Mouse (Mus musculus) mouse trophoblast stem cell (cell line): ENCODE results near the gene Phf10.
"Not testable (repeated sequence)": the region's sequence is repeated elsewhere in the genome, so short reads cannot be mapped to it uniquely, and the experiment has no call there.

Experiments used
- in situ Hi-C, 2 experiments: fragments of 300-500 bp; cut with MseI, MboI; formaldehyde crosslinking; loops; 2 replicates in 1 of 2; 3 replicates in 1 of 2; pipeline ENCODE4 v1.15.1; 2025

The Phf10 gene

GRCm38 (mm10) chr17:14943009-14943728 is 17.9 kb downstream of the Phf10 start, which contains the start of the genes Wdr27 and 1600012H06Rik:
TSS of gene Wdr27 (minus strand) at chr17:14943158.
TSS of gene 1600012H06Rik (plus strand) at chr17:14943184.
- in situ Hi-C loops, result no loop called here

- in situ Hi-C loops, result not testable (repeated sequence)
Measured at GRCm38 (mm10) chr17:14942181-14942580, 18.9 kb downstream of the Phf10 start.

- in situ Hi-C loops, result no loop called here
Measured at GRCm38 (mm10) chr17:14935841-14936605, 25.1 kb downstream of the Phf10 start.

DNA sequence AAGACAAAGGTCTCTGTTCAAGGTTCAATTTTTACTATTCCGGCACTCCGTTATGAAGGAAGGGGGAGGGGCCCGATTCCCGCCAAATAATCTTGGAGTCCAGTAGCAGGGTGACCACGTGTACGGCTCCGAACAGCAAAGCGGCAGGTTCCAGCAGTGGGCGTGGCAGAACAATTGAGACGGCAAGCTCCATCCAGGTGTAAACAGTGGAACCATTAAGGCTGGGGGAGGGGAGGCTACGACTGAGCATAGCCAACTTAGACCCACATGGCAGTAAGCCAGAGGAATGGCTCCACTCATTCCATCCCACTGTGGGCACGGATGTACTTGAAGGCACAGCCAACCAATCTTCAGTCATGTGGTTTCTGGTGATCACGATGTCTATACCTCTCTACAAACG is 25.8 kb downstream of the Phf10 start:
- in situ Hi-C loops, result not testable (repeated sequence)

DNA sequence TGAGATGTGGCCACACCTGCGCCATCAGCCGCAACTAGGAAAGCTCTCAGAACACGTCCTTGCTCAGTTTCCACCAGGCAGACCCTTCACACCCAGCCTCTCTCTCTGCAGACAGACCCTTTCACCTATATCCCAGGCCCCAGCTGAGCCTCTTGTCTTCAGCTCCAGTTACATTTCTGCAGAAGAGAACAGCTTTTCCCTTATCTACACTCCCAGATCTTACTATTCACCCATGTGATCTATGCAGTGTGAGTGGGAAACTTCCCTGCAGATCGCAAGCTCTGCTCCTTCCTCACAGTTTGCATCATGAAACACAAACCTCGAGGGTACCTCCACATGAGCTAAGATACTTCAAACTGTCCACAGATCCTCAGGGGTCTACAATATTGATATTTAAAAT is 29.6 kb downstream of the Phf10 start:
- in situ Hi-C loops, result no loop called here

DNA sequence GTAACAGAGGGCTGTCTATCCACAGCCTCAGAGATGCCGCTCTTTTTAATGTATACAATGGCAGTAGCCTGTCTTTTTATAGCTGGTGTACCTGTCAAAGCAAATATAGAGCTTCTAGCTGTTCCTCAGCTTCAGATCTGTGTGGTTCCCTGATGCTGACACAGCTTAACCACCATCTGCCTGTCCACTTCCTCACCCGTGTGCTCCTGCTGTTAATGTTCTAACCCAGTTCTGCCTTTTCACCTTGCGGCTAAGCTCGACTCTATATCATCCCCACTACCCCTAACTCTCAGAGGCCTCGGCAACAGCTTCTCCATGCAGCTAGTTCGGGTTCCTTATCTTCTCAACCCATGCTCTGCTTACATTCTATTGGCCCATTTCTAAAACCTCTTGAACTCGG is 30.4 kb downstream of the Phf10 start:
- in situ Hi-C loops, result no loop called here

DNA sequence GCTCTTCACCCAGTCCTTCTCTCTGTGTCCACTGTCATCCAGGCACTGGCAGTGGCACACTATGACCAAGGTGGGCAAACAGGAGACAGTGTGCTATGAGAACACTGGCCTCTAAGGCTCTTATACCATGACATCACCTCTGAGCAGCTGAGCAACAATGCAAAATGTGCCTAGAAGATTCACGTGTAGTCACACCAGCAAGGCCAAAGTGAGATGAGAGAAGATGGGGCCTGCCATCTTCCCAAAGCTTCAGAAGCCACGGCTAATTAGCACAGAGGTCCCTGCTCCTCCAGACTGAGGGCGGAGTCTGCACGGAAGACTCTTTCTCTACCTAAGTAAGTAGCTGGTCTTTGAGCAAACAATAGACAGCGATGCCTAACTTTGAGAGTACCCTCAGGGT is 32.4 kb downstream of the Phf10 start:
- in situ Hi-C loops, result no loop called here

DNA sequence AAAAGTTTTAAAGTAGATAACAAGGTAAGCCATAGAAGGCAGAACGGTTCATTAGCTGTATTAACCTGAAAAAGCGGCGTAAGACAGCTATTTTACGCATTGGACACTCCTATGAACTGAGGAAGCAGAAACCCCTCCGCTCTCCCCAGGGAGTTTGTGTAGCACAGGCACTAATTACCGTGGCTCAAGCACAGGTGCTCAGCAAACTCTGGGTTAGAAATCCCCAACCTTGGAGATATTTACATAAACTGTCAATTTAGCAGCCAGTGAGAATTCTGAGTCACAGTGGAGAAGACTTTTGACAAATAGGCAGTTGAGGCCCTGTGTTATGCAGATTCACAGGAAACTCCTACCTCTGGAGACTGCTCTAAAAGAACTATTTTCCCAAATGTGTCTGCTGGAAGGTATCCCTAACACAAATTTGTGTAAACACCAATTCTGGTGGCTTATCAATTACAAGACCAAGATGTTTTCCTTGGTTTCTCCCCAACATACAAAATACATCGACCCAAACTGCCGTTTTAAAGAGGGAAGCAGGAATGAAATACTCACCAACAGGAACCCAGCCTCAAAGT is 33.3 kb downstream of the Phf10 start:
- in situ Hi-C loops, result no loop called here

DNA sequence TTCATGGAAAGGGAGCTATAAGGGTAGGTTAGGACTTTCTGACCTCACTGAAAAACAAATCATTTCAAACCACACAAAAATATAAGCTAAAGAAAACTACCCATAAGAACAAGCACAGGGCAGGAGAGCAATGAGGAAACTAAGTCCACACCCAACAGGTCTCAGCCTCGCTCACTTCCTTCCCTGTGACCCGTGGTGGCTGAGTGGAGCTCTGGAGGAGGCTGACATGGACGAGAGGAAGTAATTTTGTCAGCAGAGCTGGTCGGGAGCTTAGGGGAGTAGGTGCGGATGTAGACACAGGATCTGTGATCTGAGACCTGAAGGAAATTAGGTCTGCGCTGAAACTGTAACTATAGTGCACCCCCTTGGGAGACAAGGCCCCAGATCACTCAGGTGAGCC is 39.5 kb downstream of the Phf10 start:
- in situ Hi-C loops, result loop anchor here (25.0 kb wide), 1 partner anchor 634 kb away; the partner anchor contains the start of gene Smoc2 (in 2 of the 2)

GRCm38 (mm10) chr17:14917866-14918265 is 43.2 kb downstream of the Phf10 start:
- in situ Hi-C loops, result loop anchor here (25.0 kb wide), 1 partner anchor 631 kb away; the partner anchor contains the start of gene Smoc2 (in 2 of the 2)

DNA sequence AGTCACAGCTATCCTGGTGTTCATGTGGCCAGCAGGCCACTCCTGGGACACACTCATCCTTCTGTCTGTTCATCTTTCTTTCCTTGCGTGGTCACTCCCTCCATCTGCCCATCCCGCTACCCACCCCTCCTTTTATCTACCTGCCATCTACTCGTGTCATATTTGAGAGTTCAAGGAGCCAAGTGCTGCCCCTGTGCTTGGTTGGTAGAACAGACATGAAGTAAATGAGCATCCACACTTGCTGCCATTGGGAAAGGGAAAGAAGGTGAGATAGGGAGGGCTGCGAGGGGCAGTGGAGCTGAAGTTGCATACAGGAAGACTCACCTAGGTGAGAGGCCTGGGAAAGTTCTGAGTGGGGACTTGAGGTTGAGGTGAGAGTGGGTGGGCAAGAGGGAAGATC is 46.7 kb downstream of the Phf10 start:
- in situ Hi-C loops, result loop anchor here (25.0 kb wide), 1 partner anchor 627 kb away; the partner anchor contains the start of gene Smoc2 (in 2 of the 2)

DNA sequence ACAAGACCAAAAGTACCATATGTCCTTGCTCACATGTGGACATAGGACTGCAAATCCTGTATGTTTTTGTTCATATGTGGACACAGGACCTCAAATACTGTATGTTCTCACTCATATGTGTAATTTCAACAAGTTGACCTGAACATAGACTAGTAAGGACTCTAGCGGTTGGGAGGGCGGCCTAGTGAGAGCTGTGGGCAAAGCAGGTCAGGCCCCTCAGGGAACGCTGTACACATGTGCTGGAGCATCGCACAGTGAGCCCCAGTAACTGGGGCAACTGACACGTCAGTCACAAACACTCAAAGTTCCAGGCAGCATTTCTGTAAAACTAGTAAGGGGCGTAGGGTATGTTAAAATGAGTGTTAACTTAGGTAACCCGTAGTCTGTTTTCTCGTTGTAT is 48.1 kb downstream of the Phf10 start:
- in situ Hi-C loops, result loop anchor here (25.0 kb wide), 1 partner anchor 626 kb away; the partner anchor contains the start of gene Smoc2 (in 2 of the 2)

- in situ Hi-C loops, result loop anchor here (25.0 kb wide), 1 partner anchor 625 kb away; the partner anchor contains the start of gene Smoc2 (in 2 of the 2)
Measured at GRCm38 (mm10) chr17:14912420-14912819, 48.7 kb downstream of the Phf10 start.

DNA sequence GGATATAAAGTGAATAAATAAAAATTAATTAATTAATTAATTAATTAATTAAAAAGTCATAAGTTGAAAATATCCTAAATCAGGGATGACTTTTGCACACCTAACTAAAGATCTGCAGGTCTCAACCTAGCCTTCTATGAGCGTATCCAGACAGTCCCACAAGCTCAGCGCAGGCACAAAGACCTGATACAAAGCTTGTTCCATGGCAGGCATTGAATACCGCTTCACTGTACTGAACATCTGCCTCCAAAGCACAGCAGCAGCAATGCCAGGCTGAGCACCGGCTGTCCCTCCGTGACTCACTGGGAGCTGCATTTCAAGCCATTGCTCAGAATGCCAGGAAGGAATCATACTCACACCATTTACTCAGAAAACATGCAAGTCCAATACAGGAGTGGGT is 50.3 kb downstream of the Phf10 start:
- in situ Hi-C loops, result loop anchor here (25.0 kb wide), 1 partner anchor 623 kb away; the partner anchor contains the start of gene Smoc2 (in 2 of the 2)

- in situ Hi-C loops, result loop anchor here (5.0 to 25.0 kb wide), 2 partner anchors 382 to 622 kb away; partner anchors contain the start of gene Smoc2 (in 2 of the 2)
Measured at GRCm38 (mm10) chr17:14909331-14909730, 51.7 kb downstream of the Phf10 start.

GRCm38 (mm10) chr17:14907136-14907535 is 53.9 kb downstream of the Phf10 start:
- in situ Hi-C loops, result loop anchor here (5.0 to 25.0 kb wide), 2 partner anchors 380 to 620 kb away; partner anchors contain the start of gene Smoc2 (in 2 of the 2)

DNA sequence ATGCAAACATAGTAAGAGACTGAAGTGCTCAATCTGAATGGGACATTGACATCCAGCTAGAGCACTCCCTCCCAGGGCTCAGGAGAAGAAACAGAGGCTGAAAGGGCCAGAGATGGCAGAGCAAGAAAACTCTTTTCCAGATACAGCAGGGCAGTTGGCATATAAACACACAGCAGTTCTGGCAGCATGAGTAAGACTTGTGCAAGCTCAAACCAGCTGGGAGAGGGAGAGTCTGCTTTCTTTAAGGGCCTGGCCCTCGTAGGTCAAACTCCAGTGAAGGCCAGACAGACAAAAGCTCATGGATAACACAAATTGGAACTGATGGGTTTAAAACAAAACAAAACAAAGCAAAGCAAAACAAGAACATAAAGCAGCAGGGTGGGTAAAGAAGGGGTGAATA is 54.5 kb downstream of the Phf10 start:
- in situ Hi-C loops, result loop anchor here (5.0 to 25.0 kb wide), 2 partner anchors 379 to 619 kb away; partner anchors contain the start of gene Smoc2 (in 2 of the 2)

DNA sequence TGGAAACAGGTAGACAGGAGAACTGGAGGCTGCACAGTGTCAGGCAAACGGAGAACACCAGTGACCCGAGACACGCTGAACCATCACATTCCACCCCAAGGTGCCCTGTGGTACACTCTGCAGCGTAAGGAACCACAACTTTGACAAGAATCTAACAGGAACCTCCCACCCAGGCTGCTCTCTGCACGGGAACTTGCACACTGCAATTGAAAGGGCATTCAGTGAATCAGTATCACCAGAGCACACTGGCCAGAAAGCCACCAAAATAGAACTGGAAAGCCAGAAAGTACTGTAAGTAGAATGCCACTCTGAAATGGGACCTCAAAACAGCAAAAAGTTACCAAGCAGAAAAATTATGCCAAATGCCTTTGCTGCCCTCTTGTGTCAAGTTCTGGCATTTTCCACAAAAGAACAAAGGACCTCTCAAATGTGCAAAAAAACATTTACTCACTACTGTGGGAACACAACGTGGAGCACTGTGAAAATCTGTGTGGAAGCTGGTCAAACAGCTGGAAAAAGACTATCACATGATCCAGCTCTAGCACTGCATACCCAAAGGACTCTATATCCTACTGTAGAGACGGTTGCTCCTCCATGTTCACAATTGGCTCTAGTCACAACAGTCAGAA is 56.3 kb downstream of the Phf10 start:
- in situ Hi-C loops, result loop anchor here (5.0 to 25.0 kb wide), 2 partner anchors 377 to 617 kb away; partner anchors contain the start of gene Smoc2 (in 2 of the 2)

DNA sequence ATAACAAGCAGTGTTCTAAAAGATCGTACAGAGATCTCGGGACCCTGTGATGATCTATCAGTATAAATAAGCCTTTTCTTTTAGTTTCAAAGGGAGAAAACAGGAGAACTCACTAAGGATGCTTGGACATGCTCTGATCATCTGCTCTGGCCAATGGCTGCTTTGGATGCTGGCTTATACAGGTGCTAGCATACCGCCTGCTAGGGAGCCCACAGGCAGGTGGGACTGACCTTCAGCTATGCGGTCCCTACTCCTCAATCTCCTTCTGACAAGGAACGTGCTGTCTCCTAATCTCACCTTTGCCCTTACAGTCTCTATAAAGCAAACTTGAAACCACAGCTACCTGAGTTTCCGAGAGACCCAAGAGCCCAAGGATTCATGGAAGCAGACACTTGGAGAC is 56.9 kb downstream of the Phf10 start:
- in situ Hi-C loops, result loop anchor here (25.0 kb wide), 1 partner anchor 617 kb away; the partner anchor contains the start of gene Smoc2 (in 2 of the 2)

GRCm38 (mm10) chr17:14903212-14903611 is 57.9 kb downstream of the Phf10 start:
- in situ Hi-C loops, result loop anchor here (25.0 kb wide), 1 partner anchor 616 kb away; the partner anchor contains the start of gene Smoc2 (in 2 of the 2)

GRCm38 (mm10) chr17:14898972-14899371 is 62.1 kb downstream of the Phf10 start:
- in situ Hi-C loops, result no loop called here
